Mouse (Mus musculus): Measurements from ENCODE around the gene Ankrd17. TPM values are rescaled to one million over a fixed set of nuclear protein-coding genes. Genes with fewer than 3 reads are reported as not detected.
A peak's percentile ranks its signal among the peaks of the same experiment; 100 is the strongest.

Gene Ankrd17
- polyA plus RNA-seq, 1 experiment from 2014 or later: 19.8 TPM

GRCm38 (mm10) chr5:90373708-90374107 is 7.3 kb upstream of the Ankrd17 start:
- Histone ChIP-seq H3K9ac (ENCODE audit: low read length) (no peak overlapping the region), H3K27ac (ENCODE audit: low read length) (no peak overlapping the region), H3K9me3 (ENCODE audit: control insufficient read depth, low read length) (no peaks in the 10 kb centered on the region; the same call in 1 of the 2 replicates), H3K4me2 (ENCODE audit: low read depth, low read length) (no peak overlapping the region), H3K4me3 (ENCODE audit: low read length) (no peak overlapping the region), H3K4me1 (replicated peaks; ENCODE audit: control insufficient read depth, insufficient read depth, low read length) (no peaks in the 10 kb centered on the region), H3K36me3 (ENCODE audit: control insufficient read depth, insufficient read depth, low read length) (no peaks in the 10 kb centered on the region), H3K27me3 (ENCODE audit: control insufficient read depth, insufficient read depth, low read depth, low read length) (no peaks in the 10 kb centered on the region)
- 71% methylated on average over 4 of the region's 4 CpGs for WGBS
- no peak for ATAC-seq (ENCODE audit: low read depth)

- Histone ChIP-seq H3K9me3 (ENCODE audit: control insufficient read depth, low read length) (no peaks in the 10 kb centered on the region; the same call in 1 of the 2 replicates), H3K27ac (ENCODE audit: low read length) (no peak overlapping the region), H3K36me3 (ENCODE audit: control insufficient read depth, insufficient read depth, low read length) (no peaks in the 10 kb centered on the region), H3K9ac (ENCODE audit: low read length) (no peak overlapping the region), H3K4me2 (ENCODE audit: low read depth, low read length) (no peak overlapping the region), H3K27me3 (ENCODE audit: control insufficient read depth, insufficient read depth, low read depth, low read length) (no peaks in the 10 kb centered on the region), H3K4me3 (ENCODE audit: low read length) (no peak overlapping the region), H3K4me1 (replicated peaks; ENCODE audit: control insufficient read depth, insufficient read depth, low read length) (peaks cover 4% of the 10 kb centered on the region)
- WGBS: 80% methylated on average over 5 of the region's 5 CpGs
- no peak for ATAC-seq (ENCODE audit: low read depth)
Measured at GRCm38 (mm10) chr5:90370401-90370800, 4.0 kb upstream of the Ankrd17 start.

DNA sequence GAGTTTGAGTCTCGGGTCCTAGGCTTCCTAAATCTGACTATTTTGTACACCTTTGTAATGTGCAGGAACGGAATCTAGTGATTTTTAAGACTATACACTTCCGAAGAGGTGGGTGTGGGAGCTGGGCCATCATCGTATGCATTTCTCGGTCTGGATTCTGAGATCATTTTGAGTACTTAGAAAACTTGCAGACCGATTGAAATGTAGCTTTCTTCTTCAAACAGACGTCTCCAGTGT is 608 bp upstream of the Ankrd17 start, which contains the start of gene Gm9958:
Gm9958 (plus strand) TSS at position 138 of the 237 bp plus-strand sequence.
- no peaks in the 10 kb centered on the region for H3K36me3 ChIP-seq (ENCODE audit: control insufficient read depth, insufficient read depth, low read length)
- no peaks in the 10 kb centered on the region for H3K27me3 ChIP-seq (ENCODE audit: control insufficient read depth, insufficient read depth, low read depth, low read length)
- ATAC-seq (ENCODE audit: low read depth): no peak
- peaks cover 16% of the 10 kb centered on the region for H3K4me1 ChIP-seq (replicated peaks; ENCODE audit: control insufficient read depth, insufficient read depth, low read length)
- H3K27ac ChIP-seq (ENCODE audit: low read length): peak within 1 kb of the TSS; percentile 100
- no peaks in the 10 kb centered on the region; the same call in 1 of the 2 replicates for H3K9me3 ChIP-seq (ENCODE audit: control insufficient read depth, low read length)
- peak within 1 kb of the TSS; percentile 91 for H3K4me3 ChIP-seq (ENCODE audit: low read length)
- 2% methylated on average over 7 of the region's 7 CpGs for WGBS
- H3K4me2 ChIP-seq (ENCODE audit: low read depth, low read length): peak within 1 kb of the TSS; percentile 72
- peak within 1 kb of the TSS; percentile 99 for H3K9ac ChIP-seq (ENCODE audit: low read length)

DNA sequence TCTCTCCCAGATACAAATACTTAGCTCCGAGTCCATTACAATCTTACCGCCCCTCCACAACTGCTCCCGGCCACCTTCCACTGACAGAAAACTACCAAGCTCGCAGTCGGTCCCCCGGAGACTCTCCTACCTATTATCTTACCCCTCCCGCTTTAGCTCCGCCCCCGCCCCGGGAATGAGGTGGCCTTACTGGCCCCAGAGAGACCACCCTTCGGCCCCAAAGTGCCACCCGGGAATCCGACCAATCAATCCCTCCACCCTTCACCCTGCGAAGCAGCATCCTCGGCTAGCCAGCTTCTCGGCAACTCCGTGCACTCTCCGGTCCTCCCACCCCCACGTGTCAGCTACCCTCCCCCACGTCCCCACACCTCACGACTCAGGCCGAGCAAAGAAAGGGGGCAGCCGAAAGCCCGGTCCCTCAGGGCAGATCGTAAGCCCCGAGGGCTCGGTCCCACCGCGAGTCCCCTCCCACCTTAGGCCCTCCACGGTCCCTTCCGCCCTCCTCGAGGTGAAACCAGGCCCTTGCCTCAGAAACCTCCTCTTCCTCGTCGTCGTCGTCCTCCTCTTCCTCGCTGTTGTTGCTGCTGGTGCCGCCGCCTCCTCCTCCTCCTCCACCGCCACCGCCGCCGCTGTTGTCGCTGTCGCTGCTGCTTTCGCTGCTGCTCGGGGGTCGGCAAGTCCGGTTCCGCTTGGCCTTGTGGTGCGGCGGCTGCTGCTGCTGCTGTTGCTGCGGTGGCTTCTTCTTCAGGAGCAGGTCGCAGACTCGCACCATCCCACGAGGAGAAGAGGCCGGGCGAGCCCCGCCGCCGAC is 1.0 kb downstream of the Ankrd17 start:
- no peaks in the 10 kb centered on the region for H3K9me3 ChIP-seq (ENCODE audit: control insufficient read depth, low read length)
- peak overlapping the region; percentile 100 for H3K27ac ChIP-seq (ENCODE audit: low read length)
- H3K4me1 ChIP-seq (replicated peaks; ENCODE audit: control insufficient read depth, insufficient read depth, low read length): peaks cover 16% of the 10 kb centered on the region
- no peaks in the 10 kb centered on the region for H3K27me3 ChIP-seq (ENCODE audit: control insufficient read depth, insufficient read depth, low read depth, low read length)
- H3K4me2 ChIP-seq (ENCODE audit: low read depth, low read length): peak overlapping the region; percentile 72
- H3K9ac ChIP-seq (ENCODE audit: low read length): peak overlapping the region; percentile 99
- peak overlapping the region; percentile 91 for H3K4me3 ChIP-seq (ENCODE audit: low read length)
- no peaks in the 10 kb centered on the region; the same call in 1 of the 2 replicates for H3K36me3 ChIP-seq (ENCODE audit: control insufficient read depth, insufficient read depth, low read length)
- ATAC-seq (ENCODE audit: low read depth): peak; percentile 34
- WGBS: 0% methylated on average over 49 of the region's 61 CpGs

DNA sequence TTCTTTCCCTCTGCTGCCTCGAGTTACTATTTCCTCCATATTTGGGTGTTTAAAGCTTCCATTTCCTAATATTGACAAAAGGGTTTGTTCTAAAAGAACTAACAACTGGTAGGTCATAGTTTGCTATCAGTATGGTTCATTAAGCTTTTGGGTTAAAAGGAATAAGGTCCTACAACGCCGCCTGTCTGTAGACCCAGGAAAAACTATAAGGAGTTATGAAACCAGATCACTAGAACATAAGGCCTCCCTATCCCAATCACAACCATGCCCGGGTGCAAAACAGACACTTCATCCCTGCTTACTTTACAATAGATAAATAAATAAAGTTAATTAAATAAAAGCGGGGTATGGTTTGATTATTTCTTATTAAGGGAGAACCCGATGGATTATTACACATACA is 1.9 kb downstream of the Ankrd17 start:
- no peak for ATAC-seq (ENCODE audit: low read depth)
- Histone ChIP-seq H3K27ac (ENCODE audit: low read length) (peak overlapping the region; percentile 100), H3K4me2 (ENCODE audit: low read depth, low read length) (peak overlapping the region; percentile 72), H3K9ac (ENCODE audit: low read length) (peak overlapping the region; percentile 99), H3K9me3 (ENCODE audit: control insufficient read depth, low read length) (no peaks in the 10 kb centered on the region), H3K27me3 (ENCODE audit: control insufficient read depth, insufficient read depth, low read depth, low read length) (no peaks in the 10 kb centered on the region), H3K36me3 (ENCODE audit: control insufficient read depth, insufficient read depth, low read length) (peaks cover 2% of the 10 kb centered on the region), H3K4me1 (replicated peaks; ENCODE audit: control insufficient read depth, insufficient read depth, low read length) (peaks cover 16% of the 10 kb centered on the region), H3K4me3 (ENCODE audit: low read length) (peak overlapping the region; percentile 91)
- 2% methylated on average over 6 of the region's 6 CpGs for WGBS

- H3K9ac ChIP-seq (ENCODE audit: low read length): no peak overlapping the region
- 86% methylated on average over 3 of the region's 3 CpGs for WGBS
- no peak for ATAC-seq (ENCODE audit: low read depth)
Measured at GRCm38 (mm10) chr5:90355824-90356223, 10.6 kb downstream of the Ankrd17 start.

DNA sequence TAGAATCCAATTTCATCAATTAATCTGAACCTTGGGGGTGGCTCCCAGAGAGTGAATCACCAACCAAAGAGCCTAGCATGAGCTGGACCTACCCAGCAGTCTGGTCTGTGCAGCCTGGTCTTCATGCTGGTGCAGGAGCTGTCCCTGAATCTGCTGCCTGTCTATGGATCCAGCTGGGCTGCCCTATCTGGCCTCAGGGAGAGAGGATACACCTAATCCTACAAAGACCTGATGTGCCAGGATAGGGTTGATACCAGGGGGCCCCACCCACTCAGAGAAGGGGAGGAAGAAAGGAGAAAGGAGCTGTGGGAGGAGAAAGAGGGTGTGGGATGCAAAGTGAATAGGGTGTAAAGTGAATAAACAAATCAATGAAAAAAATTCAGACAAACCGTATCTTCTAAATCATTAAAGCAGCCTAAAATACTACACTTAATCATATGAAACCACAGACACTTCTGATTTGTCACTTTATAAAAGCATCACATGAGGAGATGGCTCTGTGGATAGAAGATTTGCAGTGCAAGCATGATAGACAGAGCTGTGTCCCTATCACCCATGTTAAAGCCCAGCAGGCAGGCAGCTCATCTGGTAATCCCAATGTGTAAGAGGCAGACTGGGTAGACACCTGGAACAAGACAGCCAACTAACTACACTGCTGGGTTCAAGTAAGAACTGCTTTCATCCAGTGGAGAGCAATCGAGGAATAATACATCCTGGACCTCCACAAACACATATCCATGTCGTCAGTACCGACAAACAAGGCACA is 12.6 kb downstream of the Ankrd17 start:
- Histone ChIP-seq H3K9me3 (ENCODE audit: control insufficient read depth, low read length) (no peaks in the 10 kb centered on the region), H3K4me1 (replicated peaks; ENCODE audit: control insufficient read depth, insufficient read depth, low read length) (no peaks in the 10 kb centered on the region), H3K27me3 (ENCODE audit: control insufficient read depth, insufficient read depth, low read depth, low read length) (no peaks in the 10 kb centered on the region), H3K4me3 (ENCODE audit: low read length) (no peak overlapping the region), H3K27ac (ENCODE audit: low read length) (no peak overlapping the region), H3K9ac (ENCODE audit: low read length) (no peak overlapping the region), H3K4me2 (ENCODE audit: low read depth, low read length) (no peak overlapping the region), H3K36me3 (ENCODE audit: control insufficient read depth, insufficient read depth, low read length) (peaks cover 7% of the 10 kb centered on the region; the same call in 1 of the 2 replicates)
- WGBS: 88% methylated on average over 4 of the region's 4 CpGs
- ATAC-seq (ENCODE audit: low read depth): no peak

More at GRCm38 (mm10) chr5:90355824-90356223, 10.6 kb downstream of the Ankrd17 start:
- Histone ChIP-seq H3K4me1 (replicated peaks; ENCODE audit: control insufficient read depth, insufficient read depth, low read length) (no peaks in the 10 kb centered on the region), H3K4me2 (ENCODE audit: low read depth, low read length) (no peak overlapping the region), H3K9me3 (ENCODE audit: control insufficient read depth, low read length) (no peaks in the 10 kb centered on the region), H3K36me3 (ENCODE audit: control insufficient read depth, insufficient read depth, low read length) (peaks cover 10% of the 10 kb centered on the region), H3K27me3 (ENCODE audit: control insufficient read depth, insufficient read depth, low read depth, low read length) (no peaks in the 10 kb centered on the region), H3K4me3 (ENCODE audit: low read length) (no peak overlapping the region), H3K27ac (ENCODE audit: low read length) (no peak overlapping the region)

DNA sequence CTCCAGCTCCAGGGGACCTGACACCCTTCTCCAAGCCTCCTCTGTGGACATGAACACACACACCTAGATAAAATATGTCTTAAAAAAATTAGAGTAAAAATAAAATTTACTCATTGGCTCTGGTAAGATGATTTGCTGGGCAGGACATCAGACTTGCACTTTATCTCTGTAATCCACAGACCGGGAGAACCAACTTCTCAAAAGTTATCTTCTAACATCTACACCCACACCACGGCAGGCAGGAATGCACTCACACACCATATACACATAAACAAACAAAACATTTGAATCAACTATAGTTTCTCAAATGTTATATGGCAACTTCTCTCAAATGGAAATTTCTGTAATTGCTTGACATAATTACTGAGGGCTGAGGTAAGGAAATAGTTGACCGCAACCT is 19.5 kb downstream of the Ankrd17 start:
- Histone ChIP-seq H3K9me3 (ENCODE audit: control insufficient read depth, low read length) (no peaks in the 10 kb centered on the region), H3K27me3 (ENCODE audit: control insufficient read depth, insufficient read depth, low read depth, low read length) (no peaks in the 10 kb centered on the region), H3K4me1 (replicated peaks; ENCODE audit: control insufficient read depth, insufficient read depth, low read length) (no peaks in the 10 kb centered on the region), H3K4me3 (ENCODE audit: low read length) (no peak overlapping the region), H3K27ac (ENCODE audit: low read length) (no peak overlapping the region), H3K9ac (ENCODE audit: low read length) (no peak overlapping the region), H3K4me2 (ENCODE audit: low read depth, low read length) (no peak overlapping the region), H3K36me3 (ENCODE audit: control insufficient read depth, insufficient read depth, low read length) (no peaks in the 10 kb centered on the region; the same call in 1 of the 2 replicates)
- WGBS: 81% methylated on average over 3 of the region's 3 CpGs
- ATAC-seq (ENCODE audit: low read depth): no peak

DNA sequence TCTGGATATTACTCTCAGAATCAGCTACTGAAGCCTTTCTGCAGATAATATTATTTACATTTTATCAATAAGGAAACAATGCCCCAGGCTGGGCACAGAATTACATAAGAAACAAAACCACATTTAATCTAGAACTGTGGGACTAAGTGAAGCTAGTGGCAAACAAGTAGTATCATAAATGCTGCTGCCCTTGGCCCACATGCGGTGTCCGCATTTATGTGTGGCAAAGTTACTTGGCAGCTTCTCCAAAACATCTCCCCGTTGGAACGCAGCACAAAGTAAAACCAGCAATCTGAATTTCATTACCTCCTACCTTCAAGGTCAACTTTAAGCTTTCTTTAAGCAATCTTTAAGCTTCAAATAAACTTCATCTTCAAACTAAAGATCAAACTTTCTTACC is 25.5 kb downstream of the Ankrd17 start:
- H3K9ac ChIP-seq (ENCODE audit: low read length): no peak overlapping the region
- H3K4me3 ChIP-seq (ENCODE audit: low read length): no peak overlapping the region
- no peaks in the 10 kb centered on the region; the same call in 1 of the 2 replicates for H3K4me1 ChIP-seq (replicated peaks; ENCODE audit: control insufficient read depth, insufficient read depth, low read length)
- WGBS: 77% methylated on average over 4 of the region's 4 CpGs
- H3K9me3 ChIP-seq (ENCODE audit: control insufficient read depth, low read length): no peaks in the 10 kb centered on the region
- H3K27me3 ChIP-seq (ENCODE audit: control insufficient read depth, insufficient read depth, low read depth, low read length): no peaks in the 10 kb centered on the region
- no peak for ATAC-seq (ENCODE audit: low read depth)
- no peak overlapping the region for H3K27ac ChIP-seq (ENCODE audit: low read length)
- no peak overlapping the region for H3K4me2 ChIP-seq (ENCODE audit: low read depth, low read length)
- no peaks in the 10 kb centered on the region for H3K36me3 ChIP-seq (ENCODE audit: control insufficient read depth, insufficient read depth, low read length)

Measured in lung, embryonic 16.5 days (tissue).